Mouse (Mus musculus) midbrain, embryonic 15.5 days (tissue): ENCODE results near the gene Pappa. TPM values are rescaled to one million over a fixed set of nuclear protein-coding genes. Genes with fewer than 3 reads are reported as not detected.

ENCODE experiments used
- ATAC-seq: fragments of 200-750 bp; cut with Nextera tagmentation; replicated peaks from 2 replicates; pipeline ENCODE4 v1.8.0; 2017; ENCODE audit warnings: moderate TSS enrichment
- H3K27ac ChIP-seq: fragments of 300-500 bp; sonication (generic); 2 replicates; pipeline ENCODE4 v1.5.1; 2015; ENCODE audit warnings: mild to moderate bottlenecking, inconsistent platforms
- H3K27me3 ChIP-seq: fragments of 300-500 bp; sonication (generic); replicated peaks from 2 replicates; pipeline ENCODE4 v1.6.1; 2015; ENCODE audit warnings: inconsistent platforms
- H3K36me3 ChIP-seq: fragments of 300-500 bp; sonication (generic); replicated peaks from 2 replicates; pipeline ENCODE4 v1.6.1; 2015; ENCODE audit warnings: inconsistent platforms
- H3K4me1 ChIP-seq: fragments of 300-500 bp; sonication (generic); 2 replicates; pipeline ENCODE4 v1.6.1; 2015; ENCODE audit warnings: inconsistent platforms
- H3K4me2 ChIP-seq: fragments of 300-500 bp; sonication (generic); 2 replicates; pipeline ENCODE4 v1.6.1; 2015; ENCODE audit warnings: inconsistent platforms, mild to moderate bottlenecking, moderate library complexity
- H3K4me3 ChIP-seq: fragments of 300-500 bp; sonication (generic); 2 replicates; pipeline ENCODE4 v1.5.1; 2015; ENCODE audit warnings: mild to moderate bottlenecking, inconsistent platforms
- H3K9ac ChIP-seq: fragments of 300-500 bp; sonication (generic); 2 replicates; pipeline ENCODE4 v1.6.1; 2015; ENCODE audit warnings: mild to moderate bottlenecking, inconsistent platforms
- H3K9me3 ChIP-seq: fragments of 300-500 bp; sonication (generic); 2 replicates; pipeline ENCODE4 v1.6.1; 2016; ENCODE audit warnings: inconsistent platforms
- WGBS: fragments of 180-500 bp; shearing (Covaris S2); methylation state at CpG from one replicate; pipeline ENCODE4 v1.1.7; 2015; ENCODE audit warnings: mixed read lengths; 5-methylcytosine and 5-hydroxymethylcytosine counted together
- polyA plus RNA-seq: library from polyadenylated mRNA; unstranded; fragments of >200 nt; fragmentation: Nextera tagmentation; extraction: Ambion mirVana; gene quantifications from 2 replicates; pipeline ENCODE4 v1.2.1, GENCODE M21; 2015

Pappa gene
- polyA plus RNA-seq, 1 experiment from 2014 or later, result 0.92 TPM

- H3K27me3 ChIP-seq, result no peaks in the 10 kb centered on the region
- WGBS, result 95% methylated on average over 4 of the region's 4 CpGs
- H3K36me3 ChIP-seq, result no peaks in the 10 kb centered on the region
- H3K4me3 ChIP-seq, result no peak overlapping the region
- no peak overlapping the region for H3K9ac ChIP-seq
- H3K4me2 ChIP-seq, result no peak overlapping the region
- H3K4me1 ChIP-seq, result no peaks in the 10 kb centered on the region
- H3K27ac ChIP-seq, result no peak overlapping the region
- no peaks in the 10 kb centered on the region for H3K9me3 ChIP-seq
- no peak for ATAC-seq
These were observed 255.5 kb downstream of the Pappa start for GRCm38 (mm10) chr4:65379461-65379860.

GRCm38 (mm10) chr4:65383070-65383469 lies 259.1 kb downstream of the Pappa start:
- H3K4me2 ChIP-seq, result no peak overlapping the region
- no peak overlapping the region for H3K9ac ChIP-seq
- H3K4me1 ChIP-seq, result no peaks in the 10 kb centered on the region
- no peaks in the 10 kb centered on the region for H3K27me3 ChIP-seq
- no peak overlapping the region for H3K27ac ChIP-seq
- 96% methylated on average over 4 of the region's 4 CpGs for WGBS
- H3K9me3 ChIP-seq, result no peaks in the 10 kb centered on the region
- ATAC-seq, result no peak
- H3K4me3 ChIP-seq, result no peak overlapping the region
- H3K36me3 ChIP-seq, result no peaks in the 10 kb centered on the region

GRCm38 (mm10) chr4:65391001-65391400 lies 267.0 kb downstream of the Pappa start:
- Histone ChIP-seq H3K36me3 (no peaks in the 10 kb centered on the region), H3K27me3 (no peaks in the 10 kb centered on the region), H3K4me3 (no peak overlapping the region), H3K27ac (no peak overlapping the region), H3K4me1 (no peaks in the 10 kb centered on the region), H3K9ac (no peak overlapping the region), H3K9me3 (no peaks in the 10 kb centered on the region), H3K4me2 (no peak overlapping the region)
- ATAC-seq, result no peak
- 84% methylated on average over 4 of the region's 4 CpGs for WGBS

- H3K27me3 ChIP-seq, result no peaks in the 10 kb centered on the region
- ATAC-seq, result no peak
- 75% methylated on average over 3 of the region's 3 CpGs for WGBS
- no peak overlapping the region for H3K4me3 ChIP-seq
- no peaks in the 10 kb centered on the region for H3K9me3 ChIP-seq
- H3K4me2 ChIP-seq, result no peak overlapping the region
- H3K4me1 ChIP-seq, result no peaks in the 10 kb centered on the region
- H3K9ac ChIP-seq, result no peak overlapping the region
- no peaks in the 10 kb centered on the region for H3K36me3 ChIP-seq
- no peak overlapping the region for H3K27ac ChIP-seq
These were observed 272.8 kb downstream of the Pappa start for GRCm38 (mm10) chr4:65396806-65397205.

- no peaks in the 10 kb centered on the region for H3K27me3 ChIP-seq
- no peaks in the 10 kb centered on the region for H3K9me3 ChIP-seq
- no peak overlapping the region for H3K4me3 ChIP-seq
- WGBS, result 98% methylated on average over 4 of the region's 4 CpGs
- no peak for ATAC-seq
- H3K4me2 ChIP-seq, result no peak overlapping the region
- no peak overlapping the region for H3K27ac ChIP-seq
- no peaks in the 10 kb centered on the region for H3K4me1 ChIP-seq
- H3K9ac ChIP-seq, result no peak overlapping the region
- no peaks in the 10 kb centered on the region for H3K36me3 ChIP-seq
These were observed 275.5 kb downstream of the Pappa start for GRCm38 (mm10) chr4:65399457-65399856.

GRCm38 (mm10) chr4:65402286-65402685 lies 278.3 kb downstream of the Pappa start:
- H3K9ac ChIP-seq, result no peak overlapping the region
- no peak overlapping the region for H3K27ac ChIP-seq
- no peaks in the 10 kb centered on the region for H3K27me3 ChIP-seq
- H3K4me1 ChIP-seq, result no peaks in the 10 kb centered on the region
- no peak overlapping the region for H3K4me3 ChIP-seq
- 89% methylated on average over 5 of the region's 5 CpGs for WGBS
- no peaks in the 10 kb centered on the region for H3K36me3 ChIP-seq
- H3K9me3 ChIP-seq, result no peaks in the 10 kb centered on the region
- ATAC-seq, result no peak
- H3K4me2 ChIP-seq, result no peak overlapping the region

- H3K4me1 ChIP-seq, result no peaks in the 10 kb centered on the region
- H3K4me2 ChIP-seq, result no peak overlapping the region
- WGBS, result 67% methylated on average over 6 of the region's 6 CpGs
- no peak overlapping the region for H3K9ac ChIP-seq
- no peaks in the 10 kb centered on the region for H3K36me3 ChIP-seq
- ATAC-seq, result no peak
- H3K4me3 ChIP-seq, result no peak overlapping the region
- no peaks in the 10 kb centered on the region for H3K27me3 ChIP-seq
- no peak overlapping the region for H3K27ac ChIP-seq
- no peaks in the 10 kb centered on the region for H3K9me3 ChIP-seq
These were observed 279.1 kb downstream of the Pappa start for GRCm38 (mm10) chr4:65402836-65403634.
